Mouse (Mus musculus) right cerebral cortex, adult 2 months (tissue): Measurements from ENCODE around the gene Zbtb39.
A peak's percentile ranks its signal among the peaks of the same experiment; 100 is the strongest.
"Not testable (repeated sequence)": the region's sequence is repeated elsewhere in the genome, so short reads cannot be mapped to it uniquely, and the experiment has no call there.

Experiments used
- DNase-seq, 2 experiments: peaks; one replicate each; pipeline ENCODE4 v3.0.0; 2021 to 2022; ENCODE audit warnings: low spot score in 2 of 2

Zbtb39 gene

GRCm38 (mm10) chr10:127736916-127737315, 2.4 kb upstream of the Zbtb39 start:
- DNase-seq = no peak

DNA sequence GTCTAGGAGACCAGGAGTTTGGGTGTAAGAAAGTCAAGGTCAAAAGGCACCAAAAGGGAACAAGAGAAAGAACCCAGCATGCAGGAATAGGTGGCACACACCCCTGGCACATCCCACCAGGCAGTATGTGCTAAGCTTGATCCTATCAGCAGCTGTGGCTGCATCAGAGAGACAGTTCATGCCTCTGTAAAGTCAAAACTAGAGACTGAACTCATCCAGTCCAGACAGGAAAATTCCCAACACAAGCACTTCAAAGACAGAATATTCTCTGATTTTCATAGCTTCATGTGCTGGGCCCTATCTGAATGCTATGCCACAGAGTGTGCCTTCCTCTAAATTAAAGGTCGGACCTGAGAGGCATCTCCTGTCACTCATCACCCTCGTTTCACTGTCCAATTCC, 1.8 kb upstream of the Zbtb39 start:
- DNase-seq = no peak

- no peak for DNase-seq
Observed at GRCm38 (mm10) chr10:127738151-127738882, 1.0 kb upstream of the Zbtb39 start.

GRCm38 (mm10) chr10:127739661-127740161, 373 bp downstream of the Zbtb39 start:
- DNase-seq = peak; percentile 27 to 30

DNA sequence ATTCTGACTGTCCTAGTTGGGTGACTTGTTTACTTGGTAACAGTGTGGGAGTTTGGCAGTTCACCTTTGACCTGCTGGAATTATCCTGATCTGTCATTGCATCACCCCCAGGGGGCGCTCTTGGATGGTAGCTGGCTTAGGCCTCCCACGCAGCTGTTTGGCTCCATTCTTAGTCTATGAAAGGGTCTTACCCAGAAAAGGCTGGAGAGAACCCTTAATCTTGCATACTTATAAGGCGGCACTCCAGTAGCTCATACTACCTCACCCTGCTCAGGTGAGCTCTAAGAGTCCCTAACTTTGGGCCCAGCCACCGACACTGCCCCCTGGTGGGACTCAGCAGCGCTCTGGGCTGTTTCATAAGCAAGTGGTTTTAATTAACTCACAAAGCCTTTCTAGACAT, 5.3 kb downstream of the Zbtb39 start:
- DNase-seq = no peak

DNA sequence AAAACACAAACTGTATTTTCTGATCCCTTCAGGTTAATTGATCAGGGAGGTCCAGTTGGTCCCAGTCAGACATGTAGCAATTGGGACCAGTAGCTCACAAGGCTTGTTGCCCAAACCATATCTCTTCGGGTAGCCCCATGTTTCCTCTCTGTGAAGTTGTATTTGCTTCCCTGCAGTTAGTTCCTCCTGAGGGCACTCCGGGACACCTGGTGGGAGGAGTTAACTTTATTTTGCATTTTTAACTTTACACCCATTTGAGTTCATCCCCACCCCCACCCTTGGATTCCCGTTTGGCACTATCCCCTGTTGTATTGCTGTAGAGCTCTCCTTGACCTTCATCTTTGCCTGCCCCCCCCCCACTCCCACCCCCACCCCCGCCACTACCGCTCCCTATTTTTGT, 6.5 kb downstream of the Zbtb39 start:
- no peak for DNase-seq

DNA sequence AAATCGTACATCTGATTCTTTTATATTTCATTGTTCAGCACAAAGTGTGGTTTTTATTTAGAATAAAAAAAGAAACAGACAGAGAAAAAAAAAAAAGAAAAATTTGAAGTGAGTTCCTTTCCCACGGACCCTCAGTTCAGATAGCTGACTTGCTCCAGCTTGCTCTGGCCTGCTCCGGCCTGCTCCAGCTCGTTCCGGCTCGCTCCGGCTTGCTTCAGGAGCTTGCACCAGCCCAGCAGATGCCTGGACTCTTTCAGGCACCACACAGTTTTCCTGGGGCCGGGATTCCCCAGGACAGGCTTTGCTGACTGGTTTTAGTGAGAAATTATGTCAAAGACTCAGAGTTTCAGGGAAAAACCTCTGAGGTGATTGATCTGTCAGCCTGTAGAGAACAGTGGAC, 7.9 kb downstream of the Zbtb39 start:
- DNase-seq = no peak

DNA sequence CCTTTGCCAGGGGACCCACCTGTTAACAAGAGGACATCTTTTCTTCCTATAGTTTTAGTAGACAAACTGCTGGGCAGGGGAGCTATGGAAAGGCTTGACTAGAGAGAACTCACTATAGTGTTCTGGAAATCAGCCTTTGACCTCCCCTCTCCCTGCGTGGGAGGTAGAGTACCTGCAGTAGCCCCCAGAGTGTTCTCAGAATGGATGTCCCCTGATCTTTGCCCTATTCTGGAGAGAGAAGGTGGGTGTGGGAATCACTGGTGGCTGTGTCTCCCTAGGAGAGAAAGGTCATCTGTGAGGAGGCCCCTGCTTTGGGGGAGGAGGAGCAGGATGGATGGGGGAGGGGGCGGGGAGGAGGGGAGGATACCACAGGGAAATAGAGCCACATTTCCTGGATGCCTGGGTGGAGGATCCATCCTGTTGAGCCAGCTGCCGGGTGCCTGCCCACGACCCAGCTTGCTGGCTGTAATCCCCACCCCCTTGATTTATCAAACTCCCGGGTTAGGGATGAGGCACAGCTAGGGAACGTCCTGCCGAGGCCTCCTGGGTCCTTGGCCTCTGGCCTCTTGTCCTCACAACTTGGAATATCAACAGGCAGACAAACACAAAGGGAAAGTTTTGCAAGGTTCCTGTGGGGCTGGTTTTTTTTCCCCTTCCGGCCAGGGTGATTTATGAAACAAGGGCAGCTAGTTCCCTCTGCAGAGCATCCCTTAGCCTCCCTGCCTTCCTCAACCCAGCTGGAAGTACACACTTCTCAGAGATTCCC, 9.7 kb downstream of the Zbtb39 start:
- no peak for DNase-seq

GRCm38 (mm10) chr10:127750136-127750777, 10.9 kb downstream of the Zbtb39 start:
- DNase-seq = peak in 1 of 2 experiments; percentile 44

DNA sequence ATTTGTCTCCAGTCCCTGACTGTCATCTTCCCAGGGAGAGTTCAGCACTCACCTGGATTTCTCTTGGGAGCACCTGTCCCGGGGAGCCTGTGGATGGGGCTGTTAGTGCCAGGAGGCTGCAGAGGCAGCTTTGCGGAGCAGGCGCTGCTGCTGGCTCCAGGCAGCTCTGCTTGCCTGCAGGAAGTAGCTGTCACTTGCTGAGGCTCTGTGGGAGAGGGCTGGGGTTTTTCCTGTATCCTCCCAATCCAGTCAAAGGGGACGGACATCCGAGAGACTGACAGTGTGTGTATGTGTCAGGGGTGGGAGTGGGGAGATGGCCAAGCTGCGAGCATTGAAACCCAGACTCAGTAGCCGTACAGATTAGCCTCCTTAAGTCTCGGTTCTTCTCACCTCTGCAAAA, 12.2 kb downstream of the Zbtb39 start, which contains the start of gene Gpr182:
Gene Gpr182, minus strand, starts transcription at position 185 of the 400 bp plus-strand sequence.
- DNase-seq = no peak

DNA sequence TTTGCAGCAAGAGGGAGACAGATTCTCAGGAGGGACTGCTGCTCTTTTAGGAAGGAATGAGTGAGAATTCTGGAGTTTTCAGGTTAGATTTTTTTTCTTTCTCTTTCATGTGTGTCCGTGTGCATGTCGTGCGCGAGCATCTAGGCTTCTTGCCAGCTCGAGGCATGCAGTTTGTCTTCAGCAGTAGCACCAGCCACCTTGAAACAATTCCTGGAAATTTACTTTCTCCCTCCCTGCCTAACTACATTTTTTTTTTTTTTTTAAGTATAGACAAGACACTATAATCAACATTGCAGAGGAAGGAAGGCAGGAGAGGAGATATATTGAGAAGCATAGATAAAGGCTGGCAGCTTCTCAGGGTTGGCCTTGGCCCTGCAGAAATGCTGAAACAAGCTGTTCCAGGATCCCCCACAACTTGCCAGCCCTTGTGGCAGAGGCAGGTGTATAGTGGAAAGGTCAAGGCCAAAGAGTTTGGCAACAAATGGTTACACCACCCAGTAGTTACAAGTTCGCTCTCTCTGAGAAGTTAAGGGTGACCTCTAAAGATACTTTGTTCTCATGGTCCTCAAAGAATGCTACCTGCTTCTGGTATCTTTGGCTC, 15.3 kb downstream of the Zbtb39 start:
- no peak for DNase-seq

- no peak for DNase-seq
Observed at GRCm38 (mm10) chr10:127755246-127755645, 15.9 kb downstream of the Zbtb39 start.

GRCm38 (mm10) chr10:127755770-127756468, 16.6 kb downstream of the Zbtb39 start:
- no peak for DNase-seq

DNA sequence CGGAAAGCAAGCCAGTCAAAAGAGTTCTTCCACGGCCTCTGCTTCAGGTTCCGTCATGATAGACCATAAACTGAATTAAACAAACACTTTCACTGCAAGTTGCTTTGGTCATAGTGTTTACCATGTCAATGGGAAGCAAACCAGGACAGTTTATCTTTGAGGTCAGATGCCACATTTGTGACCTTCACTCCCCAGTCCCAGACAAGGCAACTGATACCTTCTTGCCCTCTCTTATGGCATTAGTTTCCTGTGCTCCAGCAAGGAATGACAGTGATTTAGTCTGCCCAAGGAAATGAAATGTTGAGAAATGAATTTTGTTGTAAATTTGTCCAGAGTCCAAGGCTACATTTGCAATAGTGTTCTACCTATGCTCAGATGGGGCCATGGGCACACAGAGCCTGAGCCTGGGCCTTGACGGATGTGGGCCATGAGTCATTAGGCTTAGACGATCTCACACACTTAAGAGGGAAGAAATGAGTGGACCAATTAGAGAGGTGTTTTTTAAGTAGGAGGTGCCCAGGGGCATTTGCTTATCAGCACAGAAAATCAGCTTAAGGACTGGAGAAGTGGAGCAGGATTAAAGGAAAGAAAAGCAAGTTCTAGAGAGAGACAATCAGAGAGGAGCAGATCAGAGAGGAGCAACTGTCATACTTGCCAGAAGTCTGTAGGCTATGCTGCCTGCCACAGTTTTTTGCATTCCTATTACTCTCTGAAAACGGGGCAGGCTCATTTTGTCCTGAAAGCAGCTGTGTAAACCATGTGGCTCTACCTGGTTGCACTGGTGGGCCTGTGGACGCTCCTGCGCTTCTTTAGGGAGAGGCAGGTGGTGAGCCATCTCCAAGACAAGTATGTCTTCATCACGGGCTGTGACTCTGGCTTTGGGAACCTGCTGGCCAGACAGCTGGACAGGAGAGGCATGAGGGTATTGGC, 20.1 kb downstream of the Zbtb39 start, which contains the start of the genes Rdh1 and Rdh16f1:
Gene Rdh1, plus strand, starts transcription at position 541 of the 930 bp plus-strand sequence.
Gene Rdh16f1, plus strand, starts transcription at position 607 of the 930 bp plus-strand sequence.
- DNase-seq = no peak

- DNase-seq = not testable (repeated sequence)
Observed at GRCm38 (mm10) chr10:127762926-127763325, 23.6 kb downstream of the Zbtb39 start.

DNA sequence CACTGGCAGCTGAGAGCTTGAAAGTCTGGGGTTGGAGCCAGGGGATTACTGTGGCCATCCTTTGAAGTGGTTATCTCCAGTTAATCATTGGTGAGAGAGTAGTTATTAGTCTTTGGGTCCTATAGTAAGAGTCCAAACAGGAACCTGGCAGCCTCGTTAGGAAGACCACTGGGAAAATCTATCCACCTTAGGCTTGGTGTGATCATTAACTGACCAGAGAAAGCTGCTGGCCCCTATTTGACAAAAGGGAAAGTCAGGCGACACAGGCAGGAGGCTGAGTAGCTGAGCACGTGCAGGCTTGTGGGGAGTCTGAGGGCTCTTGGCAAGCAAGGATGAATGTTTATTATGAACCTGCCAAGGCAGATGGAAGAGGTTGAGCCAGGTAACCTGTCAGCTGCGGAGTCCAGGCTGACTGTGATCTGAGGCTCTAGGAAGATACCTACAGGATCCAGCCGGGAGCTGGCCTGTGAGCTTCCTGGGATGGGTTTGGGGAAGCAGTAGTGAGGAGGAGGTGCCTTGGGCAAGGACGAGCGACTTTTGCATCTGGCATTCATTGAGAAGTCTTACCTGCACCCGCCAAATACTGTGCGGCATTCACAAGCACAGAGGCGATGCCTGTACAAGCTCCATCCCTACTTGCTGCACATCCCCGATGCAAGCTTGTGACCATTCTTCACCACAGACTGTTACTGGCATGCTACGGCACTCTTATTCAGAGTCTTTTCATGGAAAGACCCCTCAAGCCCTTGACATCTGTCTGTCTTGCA, 24.8 kb downstream of the Zbtb39 start:
- DNase-seq = no peak

- no peak for DNase-seq
Observed at GRCm38 (mm10) chr10:127766564-127766963, 27.2 kb downstream of the Zbtb39 start.

GRCm38 (mm10) chr10:127776011-127776410, 36.7 kb downstream of the Zbtb39 start, which contains the start of gene Rdh9:
Rdh9 (plus strand) TSS chr10:127776386.
- no peak for DNase-seq

GRCm38 (mm10) chr10:127782321-127782720, 43.0 kb downstream of the Zbtb39 start:
- DNase-seq = not testable (repeated sequence)
